Mouse (Mus musculus) midbrain, embryonic 10.5 days (tissue): ENCODE data around the gene Dock9. TPM values are rescaled to one million over a fixed set of nuclear protein-coding genes. Genes with fewer than 3 reads are reported as not detected.
A peak's percentile ranks its signal among the peaks of the same experiment; 100 is the strongest.

Experiments used
- DNase-seq: peaks from one replicate; pipeline ENCODE4 v3.0.0-alpha.2; 2017; ENCODE audit warnings: low spot score
- H3K27ac ChIP-seq: fragments of 300-500 bp; sonication (generic); replicated peaks from 2 replicates; pipeline ENCODE4 v1.5.1; 2016; ENCODE audit warnings: mild to moderate bottlenecking
- H3K27me3 ChIP-seq: fragments of 300-500 bp; sonication (generic); 2 replicates; pipeline ENCODE4 v1.6.1; 2016; ENCODE audit warnings: low read depth, mild to moderate bottlenecking; ENCODE audit not compliant: poor library complexity, severe bottlenecking
- H3K36me3 ChIP-seq: fragments of 300-500 bp; sonication (generic); 2 replicates; pipeline ENCODE4 v1.6.1; 2016; ENCODE audit warnings: mild to moderate bottlenecking, moderate library complexity
- H3K4me1 ChIP-seq: fragments of 300-500 bp; sonication (generic); 2 replicates; pipeline ENCODE4 v1.6.1; 2016
- H3K4me3 ChIP-seq: fragments of 300-500 bp; sonication (generic); 2 replicates; pipeline ENCODE4 v1.5.1; 2016; ENCODE audit warnings: mild to moderate bottlenecking, moderate library complexity
- H3K9me3 ChIP-seq: fragments of 300-500 bp; sonication (generic); replicated peaks from 2 replicates; pipeline ENCODE4 v1.6.1; 2016; ENCODE audit warnings: mild to moderate bottlenecking
- WGBS: fragments of 180-500 bp; shearing (Covaris S2); methylation state at CpG from one replicate; pipeline ENCODE4 v1.1.7; 2016; 5-methylcytosine and 5-hydroxymethylcytosine counted together
- polyA plus RNA-seq: library from polyadenylated mRNA; unstranded; fragments of >200 nt; fragmentation: Nextera tagmentation; extraction: Ambion mirVana; gene quantifications from 2 replicates; pipeline ENCODE4 v1.2.1, GENCODE M21; 2016

Dock9 gene
- polyA plus RNA-seq, 1 experiment from 2014 or later = 2.1 TPM

GRCm38 (mm10) chr14:121593313-121593929 is 204.2 kb downstream of the Dock9 start:
- WGBS = 76% methylated on average over 10 of the region's 10 CpGs
- Histone ChIP-seq H3K4me3 (no peak overlapping the region), H3K4me1 (peaks cover 13% of the 10 kb centered on the region)

GRCm38 (mm10) chr14:121592890-121593289 is 204.7 kb downstream of the Dock9 start:
- WGBS = 65% methylated on average over 3 of the region's 3 CpGs
- no peak overlapping the region for H3K27ac ChIP-seq
- peaks cover 13% of the 10 kb centered on the region for H3K4me1 ChIP-seq
- no peak for DNase-seq
- no peaks in the 10 kb centered on the region for H3K36me3 ChIP-seq
- no peak overlapping the region for H3K4me3 ChIP-seq
- no peaks in the 10 kb centered on the region for H3K27me3 ChIP-seq
- no peaks in the 10 kb centered on the region for H3K9me3 ChIP-seq

More at GRCm38 (mm10) chr14:121593313-121593929, 204.2 kb downstream of the Dock9 start:
- Histone ChIP-seq H3K27ac (peak overlapping the region; percentile 46; the same call in 1 of the 2 replicates), H3K27me3 (no peaks in the 10 kb centered on the region), H3K9me3 (no peaks in the 10 kb centered on the region), H3K36me3 (no peaks in the 10 kb centered on the region)
- DNase-seq = no peak

GRCm38 (mm10) chr14:121592356-121592755 is 205.3 kb downstream of the Dock9 start:
- H3K4me3 ChIP-seq = no peak overlapping the region
- peaks cover 13% of the 10 kb centered on the region for H3K4me1 ChIP-seq
- WGBS = 84% methylated on average over 9 of the region's 9 CpGs
- no peaks in the 10 kb centered on the region for H3K36me3 ChIP-seq
- no peak for DNase-seq
- H3K27me3 ChIP-seq = no peaks in the 10 kb centered on the region
- no peaks in the 10 kb centered on the region for H3K9me3 ChIP-seq
- H3K27ac ChIP-seq = no peak overlapping the region

GRCm38 (mm10) chr14:121589097-121589725 is 208.4 kb downstream of the Dock9 start:
- no peaks in the 10 kb centered on the region for H3K9me3 ChIP-seq
- no peaks in the 10 kb centered on the region for H3K27me3 ChIP-seq
- DNase-seq = peak; percentile 77
- no peak overlapping the region for H3K4me3 ChIP-seq
- no peak overlapping the region for H3K27ac ChIP-seq
- 58% methylated on average over 10 of the region's 10 CpGs for WGBS
- H3K4me1 ChIP-seq = peaks cover 16% of the 10 kb centered on the region
- H3K36me3 ChIP-seq = no peaks in the 10 kb centered on the region

- Histone ChIP-seq H3K27ac (no peak overlapping the region), H3K27me3 (no peaks in the 10 kb centered on the region), H3K9me3 (no peaks in the 10 kb centered on the region), H3K36me3 (no peaks in the 10 kb centered on the region), H3K4me3 (no peak overlapping the region), H3K4me1 (peaks cover 16% of the 10 kb centered on the region)
- DNase-seq = no peak
- WGBS = 76% methylated on average over 4 of the region's 4 CpGs
Measured at GRCm38 (mm10) chr14:121588451-121588850, 209.2 kb downstream of the Dock9 start.

GRCm38 (mm10) chr14:121585906-121586765 is 211.5 kb downstream of the Dock9 start:
- H3K9me3 ChIP-seq = no peaks in the 10 kb centered on the region
- H3K4me1 ChIP-seq = peaks cover 4% of the 10 kb centered on the region; the same call in 1 of the 2 replicates
- no peaks in the 10 kb centered on the region for H3K36me3 ChIP-seq
- no peak for DNase-seq
- no peaks in the 10 kb centered on the region for H3K27me3 ChIP-seq
- no peak overlapping the region for H3K4me3 ChIP-seq
- H3K27ac ChIP-seq = no peak overlapping the region
- WGBS = 78% methylated on average over 21 of the region's 21 CpGs

- H3K27ac ChIP-seq = no peak overlapping the region
- 37% methylated on average over 3 of the region's 3 CpGs for WGBS
- H3K4me1 ChIP-seq = no peaks in the 10 kb centered on the region
- no peaks in the 10 kb centered on the region for H3K36me3 ChIP-seq
- DNase-seq = peak; percentile 58
- H3K27me3 ChIP-seq = no peaks in the 10 kb centered on the region
- H3K9me3 ChIP-seq = no peaks in the 10 kb centered on the region
- H3K4me3 ChIP-seq = no peak overlapping the region
Measured at GRCm38 (mm10) chr14:121579055-121579454, 218.6 kb downstream of the Dock9 start.

GRCm38 (mm10) chr14:121573391-121573790 is 224.2 kb downstream of the Dock9 start:
- 90% methylated on average over 5 of the region's 5 CpGs for WGBS
- Histone ChIP-seq H3K27me3 (no peaks in the 10 kb centered on the region), H3K4me1 (no peaks in the 10 kb centered on the region), H3K36me3 (no peaks in the 10 kb centered on the region), H3K9me3 (no peaks in the 10 kb centered on the region), H3K27ac (no peak overlapping the region), H3K4me3 (no peak overlapping the region)
- no peak for DNase-seq

- Histone ChIP-seq H3K4me1 (peaks cover 38% of the 10 kb centered on the region), H3K4me3 (no peak overlapping the region), H3K36me3 (no peaks in the 10 kb centered on the region), H3K27ac (peak overlapping the region; percentile 81), H3K27me3 (peaks cover 12% of the 10 kb centered on the region; the same call in 1 of the 2 replicates), H3K9me3 (no peaks in the 10 kb centered on the region)
- 13% methylated on average over 9 of the region's 9 CpGs for WGBS
- peak; percentile 74 for DNase-seq
Measured at GRCm38 (mm10) chr14:121566794-121567201, 230.8 kb downstream of the Dock9 start.

GRCm38 (mm10) chr14:121565930-121566329 is 231.7 kb downstream of the Dock9 start:
- peak overlapping the region; percentile 81 for H3K27ac ChIP-seq
- no peak for DNase-seq
- WGBS = 35% methylated on average over 6 of the region's 6 CpGs

GRCm38 (mm10) chr14:121564656-121565055 is 233.0 kb downstream of the Dock9 start:
- Histone ChIP-seq H3K27ac (0 out of 2 replicates have a peak overlapping the region, but pooled peaks have one; percentile 52), H3K27me3 (peaks cover 12% of the 10 kb centered on the region; the same call in 1 of the 2 replicates), H3K9me3 (no peaks in the 10 kb centered on the region), H3K4me3 (no peak overlapping the region), H3K36me3 (no peaks in the 10 kb centered on the region; the same call in 1 of the 2 replicates), H3K4me1 (peaks cover 38% of the 10 kb centered on the region)
- peak; percentile 27 for DNase-seq
- WGBS = 55% methylated on average over 7 of the region's 7 CpGs

More at GRCm38 (mm10) chr14:121565930-121566329, 231.7 kb downstream of the Dock9 start:
- Histone ChIP-seq H3K27me3 (peaks cover 12% of the 10 kb centered on the region; the same call in 1 of the 2 replicates), H3K9me3 (no peaks in the 10 kb centered on the region), H3K4me3 (0 out of 2 replicates have a peak overlapping the region, but pooled peaks have one; percentile 4), H3K4me1 (peaks cover 38% of the 10 kb centered on the region), H3K36me3 (no peaks in the 10 kb centered on the region; the same call in 1 of the 2 replicates)

- 92% methylated on average over 4 of the region's 4 CpGs for WGBS
- no peak overlapping the region for H3K4me3 ChIP-seq
- peaks cover 12% of the 10 kb centered on the region; the same call in 1 of the 2 replicates for H3K27me3 ChIP-seq
- H3K36me3 ChIP-seq = no peaks in the 10 kb centered on the region; the same call in 1 of the 2 replicates
- no peaks in the 10 kb centered on the region for H3K9me3 ChIP-seq
- peaks cover 38% of the 10 kb centered on the region for H3K4me1 ChIP-seq
- no peak for DNase-seq
- no peak overlapping the region for H3K27ac ChIP-seq
Measured at GRCm38 (mm10) chr14:121563954-121564353, 233.7 kb downstream of the Dock9 start.
